Mouse (Mus musculus): ENCODE measurements at regions not wholly inside any gene's neighbourhood (a gene's known extent, or its start where the extent isn't known, plus 50 kb on each side); places are given as distances from the start of the nearest gene placed in this dataset.

- TF ChIP-seq CTCF (IDR thresholded peaks at IDR 0.05) (no peak), POLR2A (IDR thresholded peaks at IDR 0.05; ENCODE audit: insufficient read depth, low read depth, low read length) (no peak)
Measured at GRCm38 (mm10) chr16:20800038-20800437, 65.7 kb upstream of the Thpo start.
